Mouse (Mus musculus) left cerebral cortex, postnatal 10 days (tissue): ENCODE results near the gene Riox1. TPM values are rescaled to one million over a fixed set of nuclear protein-coding genes. Genes with fewer than 3 reads are reported as not detected.
"Not testable (repeated sequence)": the region's sequence is repeated elsewhere in the genome, so short reads cannot be mapped to it uniquely, and the experiment has no call there.

Experiments
- DNase-seq, 2 experiments: peaks; one replicate each; pipeline ENCODE4 v3.0.0; 2021 to 2022; ENCODE audit warnings: low spot score in 2 of 2, mixed read lengths in 1 of 2; ENCODE audit errors: extremely low spot score in 1 of 2
- intact Hi-C: fragments of 180-260 bp; cut with DNase I; formaldehyde crosslinking; loops from one replicate; pipeline ENCODE4 v1.15.1; 2025
- total RNA-seq, 2 experiments: library from RNA; stranded (reverse); gene quantifications; 2 replicates each; pipeline ENCODE4 v1.2.3; 2021

The Riox1 gene
- total RNA-seq, 2 experiments from 2014 or later = 16.6 to 17.1 TPM

DNA sequence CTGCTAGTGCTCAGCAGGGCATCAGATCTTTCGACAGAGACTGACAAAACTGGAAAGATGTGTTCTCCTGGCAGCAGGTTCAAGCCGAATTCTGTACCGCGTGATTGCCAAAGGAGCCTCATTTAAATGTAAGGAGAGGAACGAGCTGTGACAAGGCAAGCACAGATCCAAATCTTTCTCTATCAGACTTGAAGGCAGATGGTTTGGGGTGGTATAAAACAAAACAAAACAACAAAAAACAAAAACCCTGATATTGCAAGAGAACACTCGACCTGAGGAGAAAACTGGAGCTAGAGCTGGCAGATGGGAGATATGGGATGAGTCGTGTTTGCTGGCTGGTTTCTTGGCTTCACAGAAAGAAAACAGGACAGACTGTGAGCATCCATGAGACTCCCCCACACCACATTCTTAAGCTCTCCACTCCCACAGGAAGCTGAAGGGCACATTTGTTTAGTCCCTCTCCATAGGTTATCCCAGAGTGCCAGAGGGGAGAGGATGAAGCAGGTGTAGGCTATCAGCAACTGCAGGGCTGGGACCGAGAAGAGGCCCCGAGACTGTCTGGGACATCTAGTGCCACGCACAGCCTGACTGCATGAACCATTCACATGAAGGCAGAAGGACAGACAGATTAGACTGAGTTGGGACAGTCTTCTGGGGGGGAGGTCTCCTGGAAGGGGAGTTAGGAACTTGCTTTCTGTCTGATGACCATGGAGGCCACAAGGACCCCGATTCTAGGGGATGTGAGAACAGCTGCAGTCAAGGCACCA, 48.1 kb downstream of the Riox1 start:
- no peak for DNase-seq
- intact Hi-C loops = no loop called here

DNA sequence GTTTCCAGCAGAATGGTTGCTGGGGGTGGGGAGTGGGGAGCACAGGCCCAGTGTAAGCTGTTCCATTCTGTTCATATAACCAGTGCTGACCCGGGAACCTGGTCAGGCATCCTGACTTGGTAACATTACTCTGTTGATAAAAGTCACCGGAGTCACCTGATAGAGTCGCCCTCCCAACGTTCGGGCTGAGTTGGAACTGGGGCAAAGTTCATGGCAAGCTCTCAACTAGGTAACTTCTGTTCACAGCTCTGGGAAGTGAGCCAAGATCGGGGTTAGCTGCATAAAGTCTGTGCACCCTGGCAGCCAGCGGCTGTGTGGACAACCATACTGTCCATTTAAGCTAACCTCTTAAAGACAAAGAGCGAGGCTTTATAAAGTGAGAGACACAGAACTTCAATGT, 48.8 kb downstream of the Riox1 start:
- peak in 1 of 2 experiments; percentile 51 for DNase-seq
- intact Hi-C loops = not testable (repeated sequence)

- intact Hi-C loops = no loop called here
- DNase-seq = no peak
Measured at GRCm38 (mm10) chr12:84000418-84000817, 50.0 kb downstream of the Riox1 start.

Other genes starting within 250 kb of the Riox1 start
- gene Papln, start 187.0 kb upstream of the Riox1 start, total RNA-seq = 10 to 100 TPM; 23.1 to 26.2 TPM
- gene Numb, start 28.7 kb upstream of the Riox1 start, total RNA-seq = 10 to 100 TPM; 30.6 to 32.3 TPM
- not detected for gene Heatr4, start 34.2 kb downstream of the Riox1 start, total RNA-seq
- gene Acot2, start 37.3 kb downstream of the Riox1 start, total RNA-seq = 1 to 10 TPM; 7.6 to 7.7 TPM
- 10 to 100 TPM; 18.6 to 20.2 TPM for gene Acot1, start 58.9 kb downstream of the Riox1 start, total RNA-seq
- gene Acot4, start 87.8 kb downstream of the Riox1 start, total RNA-seq = 1 to 10 TPM; 2.3 to 3.0 TPM
- not detected for gene Gm49366, start 88.3 kb downstream of the Riox1 start, total RNA-seq
- 1 to 10 TPM; 1.2 to 1.4 TPM for gene Acot3, start 101.5 kb downstream of the Riox1 start, total RNA-seq
- 1 to 10 TPM; 3.6 to 3.9 TPM for gene Acot5, start 118.7 kb downstream of the Riox1 start, total RNA-seq
- gene Acot6, start 150.0 kb downstream of the Riox1 start, total RNA-seq = 1 to 10 TPM; 3.2 to 3.3 TPM
- 100 to 1,000 TPM in 1 of 2 experiments, 10 to 100 TPM in 1; 99.1 to 107 TPM for gene Dnal1, start 163.8 kb downstream of the Riox1 start, total RNA-seq
- gene Pnma1, start 197.9 kb downstream of the Riox1 start, total RNA-seq = 1 to 10 TPM; 7.0 to 8.5 TPM